Mouse (Mus musculus) C2C12 (cell line): ENCODE measurements around the gene Hoxa4.

ENCODE experiments used
- CTCF ChIP-seq: IDR thresholded peaks from one replicate; pipeline ENCODE4 v1.5.1; 2011; ENCODE audit not compliant: control insufficient read depth, insufficient read depth, insufficient read length
- MYOG ChIP-seq: IDR thresholded peaks from one replicate; pipeline ENCODE4 v1.6.1; 2011; ENCODE audit not compliant: control insufficient read depth, insufficient read length; ENCODE audit errors: extremely low read depth

DNA sequence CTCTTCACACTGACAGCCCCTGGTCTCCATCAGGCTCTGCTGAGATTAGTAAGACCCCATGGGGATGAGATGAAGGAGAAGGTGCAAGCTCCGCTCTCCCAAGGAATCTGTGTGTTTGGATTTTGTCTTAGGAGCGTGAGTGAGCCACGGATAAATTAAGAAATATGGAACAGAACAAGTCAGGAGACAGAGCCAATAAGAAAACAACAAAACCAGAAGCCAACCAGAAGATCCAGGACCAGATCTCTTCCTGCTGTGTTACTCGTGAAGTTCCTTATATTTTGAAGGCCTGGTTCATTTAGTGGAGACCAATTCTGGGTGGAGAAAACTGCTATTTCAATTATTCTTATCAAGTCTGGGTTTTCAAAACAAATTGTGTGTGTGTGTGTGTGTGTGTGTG lies 40.0 kb downstream of the Hoxa4 start:
- TF ChIP-seq CTCF (no peak), MYOG (no peak)
